Mouse (Mus musculus): Measurements from ENCODE around the gene Acod1. TPM values are rescaled to one million over a fixed set of nuclear protein-coding genes. Genes with fewer than 3 reads are reported as not detected.

The Acod1 gene
- polyA plus RNA-seq, 1 experiment from 2014 or later: not detected

GRCm38 (mm10) chr14:103078006-103078912, 31.5 kb downstream of the Acod1 start:
- H3K27me3 ChIP-seq (ENCODE audit: control insufficient read depth, insufficient read depth, low read length): no peaks in the 10 kb centered on the region
- H3K9me3 ChIP-seq (ENCODE audit: control insufficient read depth, low read length): no peaks in the 10 kb centered on the region
- no peak overlapping the region for H3K27ac ChIP-seq (ENCODE audit: low read depth, low read length)
- no peak overlapping the region for H3K4me2 ChIP-seq (ENCODE audit: low read depth, low read length)
- 87% methylated on average over 16 of the region's 16 CpGs for WGBS
- H3K4me1 ChIP-seq (ENCODE audit: control insufficient read depth, insufficient read depth, low read length): no peaks in the 10 kb centered on the region
- no peak overlapping the region for H3K9ac ChIP-seq (replicated peaks; ENCODE audit: low read depth, low read length)
- no peak overlapping the region for H3K4me3 ChIP-seq (ENCODE audit: low read depth, low read length)
- peaks cover 10% of the 10 kb centered on the region; the same call in 1 of the 2 replicates for H3K36me3 ChIP-seq (ENCODE audit: control insufficient read depth, insufficient read depth, low read length)
- no peak for ATAC-seq (ENCODE audit: low read depth)

DNA sequence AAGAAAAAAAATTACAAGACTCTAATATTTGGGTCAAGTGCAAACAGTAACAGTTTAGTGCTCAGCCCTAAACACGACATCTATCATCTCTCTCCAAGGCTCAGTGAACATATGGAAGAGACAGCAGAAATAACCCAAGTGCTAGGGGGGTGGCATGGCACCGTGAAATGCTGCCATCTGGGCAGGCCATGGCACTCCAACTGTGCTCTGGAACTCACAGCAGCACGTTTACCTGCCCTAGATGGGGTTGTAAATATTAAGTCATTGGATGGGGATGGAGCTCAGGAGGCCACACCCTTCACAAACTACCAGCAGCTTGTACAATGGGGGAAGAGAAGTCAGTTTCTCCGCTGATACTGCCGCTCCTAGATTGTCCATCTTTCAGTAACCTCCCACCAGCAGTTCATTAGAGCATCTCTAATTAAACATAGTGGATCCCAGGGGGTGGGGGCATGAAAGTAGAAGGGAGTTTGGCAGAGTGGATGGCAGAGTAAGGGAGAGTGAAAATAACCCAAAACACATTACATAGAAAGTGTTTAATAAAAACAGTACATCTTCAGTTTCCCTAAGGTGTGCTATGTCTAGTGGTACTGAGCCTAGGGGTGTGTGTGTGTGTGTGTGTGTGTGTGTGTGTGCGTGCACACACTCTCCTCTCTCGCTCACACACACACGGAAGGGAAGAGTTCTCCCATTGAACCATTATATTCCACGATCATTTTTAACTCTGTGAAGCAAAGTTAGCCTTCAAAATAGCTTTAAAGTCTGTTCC, 32.6 kb downstream of the Acod1 start:
- peak; percentile 41; the same call in 1 of the 2 replicates for ATAC-seq (ENCODE audit: low read depth)
- Histone ChIP-seq H3K9ac (replicated peaks; ENCODE audit: low read depth, low read length) (no peak overlapping the region), H3K4me3 (ENCODE audit: low read depth, low read length) (no peak overlapping the region), H3K4me2 (ENCODE audit: low read depth, low read length) (no peak overlapping the region), H3K27ac (ENCODE audit: low read depth, low read length) (no peak overlapping the region), H3K36me3 (ENCODE audit: control insufficient read depth, insufficient read depth, low read length) (peaks cover 10% of the 10 kb centered on the region; the same call in 1 of the 2 replicates), H3K4me1 (ENCODE audit: control insufficient read depth, insufficient read depth, low read length) (no peaks in the 10 kb centered on the region), H3K27me3 (ENCODE audit: control insufficient read depth, insufficient read depth, low read length) (no peaks in the 10 kb centered on the region), H3K9me3 (ENCODE audit: control insufficient read depth, low read length) (no peaks in the 10 kb centered on the region)
- 71% methylated on average over 9 of the region's 9 CpGs for WGBS

DNA sequence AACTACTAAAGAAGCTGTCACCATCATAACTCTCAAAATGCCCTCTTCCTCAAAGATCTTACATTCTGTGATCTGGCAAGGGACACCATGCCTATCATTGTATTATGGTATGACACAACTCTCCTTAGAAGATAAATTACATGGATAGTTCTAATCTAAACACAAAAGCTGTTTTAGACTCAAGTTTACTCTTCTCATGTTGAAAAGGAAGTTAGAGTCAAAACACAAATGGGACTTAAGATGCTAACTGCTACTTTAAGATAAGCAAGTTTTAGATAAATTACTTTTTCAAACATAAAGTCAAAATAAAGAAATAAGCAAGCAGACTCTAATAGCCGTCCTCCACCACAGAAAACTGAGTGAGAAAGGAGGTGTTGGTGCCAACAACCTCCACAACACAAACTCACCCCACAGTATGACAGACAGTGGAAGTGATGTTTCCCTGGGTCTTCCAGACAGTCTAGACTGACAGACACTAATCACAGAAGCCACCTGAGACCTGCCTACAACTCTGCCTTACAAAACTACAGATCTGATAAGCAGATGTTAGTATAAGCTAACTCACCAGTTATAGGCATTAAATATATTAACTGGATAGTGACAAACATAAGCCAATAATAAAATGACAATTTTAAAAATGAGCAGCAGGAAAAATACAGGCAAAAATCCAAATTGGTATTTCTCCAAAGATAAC, 39.2 kb downstream of the Acod1 start:
- H3K9ac ChIP-seq (replicated peaks; ENCODE audit: low read depth, low read length): no peak overlapping the region
- no peaks in the 10 kb centered on the region for H3K4me1 ChIP-seq (ENCODE audit: control insufficient read depth, insufficient read depth, low read length)
- H3K36me3 ChIP-seq (ENCODE audit: control insufficient read depth, insufficient read depth, low read length): peaks cover 29% of the 10 kb centered on the region; the same call in 1 of the 2 replicates
- no peak overlapping the region for H3K4me2 ChIP-seq (ENCODE audit: low read depth, low read length)
- H3K27me3 ChIP-seq (ENCODE audit: control insufficient read depth, insufficient read depth, low read length): no peaks in the 10 kb centered on the region
- WGBS: 89% methylated on average over 1 of the region's 1 CpGs
- no peak for ATAC-seq (ENCODE audit: low read depth)
- no peaks in the 10 kb centered on the region for H3K9me3 ChIP-seq (ENCODE audit: control insufficient read depth, low read length)
- H3K27ac ChIP-seq (ENCODE audit: low read depth, low read length): no peak overlapping the region
- no peak overlapping the region for H3K4me3 ChIP-seq (ENCODE audit: low read depth, low read length)

DNA sequence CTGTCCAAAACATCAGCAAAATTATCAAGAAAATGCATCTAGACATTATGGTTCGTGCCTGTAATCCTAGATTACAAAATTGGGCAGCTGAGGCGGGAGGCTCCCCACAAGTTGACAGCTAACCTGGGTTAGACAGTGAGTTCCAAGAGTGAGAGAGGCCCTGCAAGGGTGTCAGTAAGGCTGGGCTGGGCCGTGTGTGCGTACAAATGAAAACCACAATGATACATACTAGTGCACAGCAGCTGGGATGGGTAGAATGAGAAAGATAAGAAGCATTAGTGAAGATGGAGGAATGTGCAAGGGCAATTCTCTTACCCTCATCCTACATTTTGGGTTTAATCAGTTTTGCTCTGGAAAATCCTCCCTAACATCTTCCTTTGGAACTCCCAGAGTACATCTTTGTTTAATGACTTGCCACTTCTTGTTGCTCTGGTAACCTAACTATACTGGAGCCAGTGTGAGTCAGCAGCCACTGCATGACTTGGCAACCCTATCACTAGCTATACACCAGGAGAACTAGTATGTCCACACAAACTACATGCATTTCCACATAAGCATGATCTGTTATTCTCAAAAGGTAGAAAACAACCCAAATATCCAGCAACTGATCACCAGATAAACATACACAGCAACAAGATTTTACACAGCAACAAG, 40.0 kb downstream of the Acod1 start:
- H3K4me1 ChIP-seq (ENCODE audit: control insufficient read depth, insufficient read depth, low read length): no peaks in the 10 kb centered on the region
- H3K27ac ChIP-seq (ENCODE audit: low read depth, low read length): no peak overlapping the region
- no peak overlapping the region for H3K9ac ChIP-seq (replicated peaks; ENCODE audit: low read depth, low read length)
- H3K4me2 ChIP-seq (ENCODE audit: low read depth, low read length): no peak overlapping the region
- no peak for ATAC-seq (ENCODE audit: low read depth)
- no peaks in the 10 kb centered on the region for H3K9me3 ChIP-seq (ENCODE audit: control insufficient read depth, low read length)
- 97% methylated on average over 4 of the region's 4 CpGs for WGBS
- no peak overlapping the region for H3K4me3 ChIP-seq (ENCODE audit: low read depth, low read length)
- H3K36me3 ChIP-seq (ENCODE audit: control insufficient read depth, insufficient read depth, low read length): peaks cover 32% of the 10 kb centered on the region; the same call in 1 of the 2 replicates
- H3K27me3 ChIP-seq (ENCODE audit: control insufficient read depth, insufficient read depth, low read length): no peaks in the 10 kb centered on the region

- Histone ChIP-seq H3K27ac (ENCODE audit: low read depth, low read length) (no peak overlapping the region), H3K27me3 (ENCODE audit: control insufficient read depth, insufficient read depth, low read length) (no peaks in the 10 kb centered on the region), H3K4me1 (ENCODE audit: control insufficient read depth, insufficient read depth, low read length) (no peaks in the 10 kb centered on the region), H3K9me3 (ENCODE audit: control insufficient read depth, low read length) (no peaks in the 10 kb centered on the region), H3K9ac (replicated peaks; ENCODE audit: low read depth, low read length) (no peak overlapping the region), H3K36me3 (ENCODE audit: control insufficient read depth, insufficient read depth, low read length) (peaks cover 29% of the 10 kb centered on the region; the same call in 1 of the 2 replicates), H3K4me2 (ENCODE audit: low read depth, low read length) (no peak overlapping the region), H3K4me3 (ENCODE audit: low read depth, low read length) (no peak overlapping the region)
- 89% methylated on average over 5 of the region's 5 CpGs for WGBS
- ATAC-seq (ENCODE audit: low read depth): no peak
Measured at GRCm38 (mm10) chr14:103087846-103088245, 41.1 kb downstream of the Acod1 start.

DNA sequence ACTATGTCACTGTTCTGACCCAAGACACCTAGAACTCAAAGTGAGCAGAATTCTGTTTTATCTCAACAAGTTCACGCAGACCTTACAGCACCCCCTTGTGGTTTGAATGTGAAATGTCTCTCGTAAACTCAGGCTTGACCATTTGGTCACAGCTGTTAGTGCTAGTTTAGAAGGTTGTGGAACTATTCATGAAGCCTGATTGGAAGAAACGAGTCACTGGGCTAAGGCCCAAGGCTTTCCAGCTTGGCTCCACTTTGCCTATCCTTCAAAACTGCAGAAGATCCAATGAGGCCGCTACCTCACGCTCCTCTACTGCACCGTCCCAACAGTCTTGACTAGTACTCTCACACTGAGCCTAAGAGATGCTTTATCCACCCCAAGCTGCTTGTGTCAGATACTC, 41.8 kb downstream of the Acod1 start:
- no peak overlapping the region for H3K9ac ChIP-seq (replicated peaks; ENCODE audit: low read depth, low read length)
- H3K4me2 ChIP-seq (ENCODE audit: low read depth, low read length): no peak overlapping the region
- WGBS: 72% methylated on average over 6 of the region's 6 CpGs
- no peaks in the 10 kb centered on the region for H3K4me1 ChIP-seq (ENCODE audit: control insufficient read depth, insufficient read depth, low read length)
- H3K9me3 ChIP-seq (ENCODE audit: control insufficient read depth, low read length): no peaks in the 10 kb centered on the region
- H3K27ac ChIP-seq (ENCODE audit: low read depth, low read length): no peak overlapping the region
- no peaks in the 10 kb centered on the region for H3K27me3 ChIP-seq (ENCODE audit: control insufficient read depth, insufficient read depth, low read length)
- H3K36me3 ChIP-seq (ENCODE audit: control insufficient read depth, insufficient read depth, low read length): peaks cover 25% of the 10 kb centered on the region; the same call in 1 of the 2 replicates
- ATAC-seq (ENCODE audit: low read depth): no peak
- H3K4me3 ChIP-seq (ENCODE audit: low read depth, low read length): no peak overlapping the region

DNA sequence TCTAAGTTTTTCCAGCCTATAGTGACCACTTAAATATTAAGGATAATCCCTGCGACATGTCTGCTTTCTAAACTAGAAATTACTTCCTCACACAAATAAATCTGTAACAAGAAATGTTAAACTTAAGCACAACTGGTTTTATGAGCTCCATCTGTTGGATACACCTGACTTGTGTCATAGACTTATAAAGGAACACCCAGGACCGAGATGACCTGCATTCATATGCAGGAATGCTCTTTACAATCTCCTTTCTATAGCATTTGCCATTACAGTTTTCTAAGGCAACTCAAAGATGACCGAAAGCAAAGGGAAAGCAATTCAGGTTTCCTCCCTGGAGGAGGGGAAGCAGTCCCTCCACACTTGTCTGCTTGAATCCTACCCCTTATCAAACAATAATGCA, 46.5 kb downstream of the Acod1 start:
- Histone ChIP-seq H3K27me3 (ENCODE audit: control insufficient read depth, insufficient read depth, low read length) (no peaks in the 10 kb centered on the region), H3K9ac (replicated peaks; ENCODE audit: low read depth, low read length) (no peak overlapping the region), H3K4me1 (ENCODE audit: control insufficient read depth, insufficient read depth, low read length) (peaks cover 19% of the 10 kb centered on the region), H3K4me2 (ENCODE audit: low read depth, low read length) (no peak overlapping the region), H3K4me3 (ENCODE audit: low read depth, low read length) (no peak overlapping the region), H3K9me3 (ENCODE audit: control insufficient read depth, low read length) (no peaks in the 10 kb centered on the region), H3K27ac (ENCODE audit: low read depth, low read length) (no peak overlapping the region), H3K36me3 (ENCODE audit: control insufficient read depth, insufficient read depth, low read length) (peaks cover 14% of the 10 kb centered on the region; the same call in 1 of the 2 replicates)
- 59% methylated on average over 3 of the region's 3 CpGs for WGBS
- ATAC-seq (ENCODE audit: low read depth): no peak

DNA sequence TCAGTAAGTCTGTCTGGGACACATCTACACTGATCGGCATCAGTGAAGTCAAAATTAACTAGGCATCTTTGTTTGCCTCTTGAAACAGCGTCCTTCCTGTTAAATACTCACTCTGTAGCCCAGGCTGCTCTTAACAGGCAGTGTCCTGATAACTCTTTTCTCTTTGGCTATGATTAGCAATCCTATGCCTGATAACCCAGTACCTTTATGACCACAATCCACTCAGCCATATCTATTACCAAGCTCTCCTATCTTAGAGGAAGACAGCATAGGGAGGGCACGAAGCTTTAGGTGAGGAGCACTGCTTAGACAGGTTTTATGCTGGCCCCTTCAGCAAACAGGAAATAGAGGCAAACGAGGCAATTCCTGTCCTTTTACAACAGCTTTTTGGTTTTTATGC, 46.9 kb downstream of the Acod1 start:
- Histone ChIP-seq H3K9ac (replicated peaks; ENCODE audit: low read depth, low read length) (no peak overlapping the region), H3K9me3 (ENCODE audit: control insufficient read depth, low read length) (no peaks in the 10 kb centered on the region), H3K27ac (ENCODE audit: low read depth, low read length) (no peak overlapping the region), H3K27me3 (ENCODE audit: control insufficient read depth, insufficient read depth, low read length) (no peaks in the 10 kb centered on the region), H3K4me3 (ENCODE audit: low read depth, low read length) (no peak overlapping the region), H3K36me3 (ENCODE audit: control insufficient read depth, insufficient read depth, low read length) (peaks cover 11% of the 10 kb centered on the region; the same call in 1 of the 2 replicates), H3K4me1 (ENCODE audit: control insufficient read depth, insufficient read depth, low read length) (peaks cover 19% of the 10 kb centered on the region), H3K4me2 (ENCODE audit: low read depth, low read length) (no peak overlapping the region)
- WGBS: 56% methylated on average over 4 of the region's 4 CpGs
- ATAC-seq (ENCODE audit: low read depth): no peak

All from neural tube, embryonic 14.5 days (tissue).